Mouse (Mus musculus) limb, embryonic 10.5 days (tissue): ENCODE measurements around the gene Mcrip1. TPM values are rescaled to one million over a fixed set of nuclear protein-coding genes. Genes with fewer than 3 reads are reported as not detected.
"Not testable (repeated sequence)": the region's sequence is repeated elsewhere in the genome, so short reads cannot be mapped to it uniquely, and the experiment has no call there.

Source experiments
- DNase-seq: peaks from one replicate; pipeline ENCODE4 v3.0.0-alpha.2; 2017; ENCODE audit warnings: low spot score
- H3K27ac ChIP-seq: fragments of 300-500 bp; sonication (generic); 2 replicates; pipeline ENCODE4 v1.5.1; 2016; ENCODE audit warnings: mild to moderate bottlenecking
- H3K27me3 ChIP-seq: fragments of 300-500 bp; sonication (generic); 2 replicates; pipeline ENCODE4 v1.6.1; 2016; ENCODE audit warnings: low read depth, mild to moderate bottlenecking; ENCODE audit not compliant: poor library complexity, severe bottlenecking
- H3K36me3 ChIP-seq: fragments of 300-500 bp; sonication (generic); 2 replicates; pipeline ENCODE4 v1.6.1; 2016; ENCODE audit warnings: mild to moderate bottlenecking, moderate library complexity
- H3K4me1 ChIP-seq: fragments of 300-500 bp; sonication (generic); 2 replicates; pipeline ENCODE4 v1.6.1; 2016
- H3K4me3 ChIP-seq: fragments of 300-500 bp; sonication (generic); 2 replicates; pipeline ENCODE4 v1.5.1; 2016; ENCODE audit warnings: mild to moderate bottlenecking, moderate library complexity
- H3K9me3 ChIP-seq: fragments of 300-500 bp; sonication (generic); replicated peaks from 2 replicates; pipeline ENCODE4 v1.6.1; 2016; ENCODE audit warnings: mild to moderate bottlenecking
- WGBS: fragments of 180-500 bp; shearing (Covaris S2); methylation state at CpG from one replicate; pipeline ENCODE4 v1.1.7; 2016; 5-methylcytosine and 5-hydroxymethylcytosine counted together
- polyA plus RNA-seq: library from polyadenylated mRNA; unstranded; fragments of >200 nt; fragmentation: Nextera tagmentation; extraction: Ambion mirVana; gene quantifications from 2 replicates; pipeline ENCODE4 v1.2.1, GENCODE M21; 2016

The Mcrip1 gene
- polyA plus RNA-seq, 1 experiment from 2014 or later, result 235 TPM

- 8% methylated on average over 59 of the region's 62 CpGs for WGBS
- H3K27me3 ChIP-seq, result peaks cover 79% of the 10 kb centered on the region
- peak within 1 kb of the TSS; percentile 58 for H3K4me3 ChIP-seq
- peaks cover 18% of the 10 kb centered on the region for H3K4me1 ChIP-seq
- peak; percentile 67 for DNase-seq
- no peaks in the 10 kb centered on the region for H3K9me3 ChIP-seq
- H3K27ac ChIP-seq, result peak within 1 kb of the TSS; percentile 78
- no peaks in the 10 kb centered on the region for H3K36me3 ChIP-seq
Measured at GRCm38 (mm10) chr11:120530085-120530964, 19.2 kb downstream of the Mcrip1 start, which contains the start of gene Gcgr. Gcgr (plus strand) TSS chr11:120530699.

DNA sequence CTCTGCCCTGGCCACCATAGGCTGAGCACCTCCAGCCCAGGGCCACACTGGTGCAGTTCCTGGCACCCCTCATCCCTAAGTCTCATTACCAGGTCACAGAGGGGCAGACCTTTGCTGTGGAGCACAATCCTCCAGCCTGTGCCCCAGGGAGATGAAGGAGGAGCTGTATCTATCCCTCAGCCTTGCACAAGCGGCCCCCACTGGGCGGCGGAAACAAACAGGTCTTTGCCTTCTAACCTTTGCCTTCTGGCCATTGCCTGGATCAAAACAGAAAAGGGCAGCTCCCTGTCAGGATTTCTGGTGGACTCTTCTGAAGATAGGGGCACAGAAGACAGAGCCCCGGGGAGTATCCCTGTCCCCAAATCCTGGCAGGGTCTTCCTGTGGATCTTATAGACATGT, 20.6 kb downstream of the Mcrip1 start:
- Histone ChIP-seq H3K4me3 (no peak overlapping the region), H3K9me3 (no peaks in the 10 kb centered on the region), H3K27ac (no peak overlapping the region), H3K27me3 (peaks cover 67% of the 10 kb centered on the region), H3K4me1 (peaks cover 18% of the 10 kb centered on the region), H3K36me3 (no peaks in the 10 kb centered on the region)
- no peak for DNase-seq
- 66% methylated on average over 4 of the region's 4 CpGs for WGBS

DNA sequence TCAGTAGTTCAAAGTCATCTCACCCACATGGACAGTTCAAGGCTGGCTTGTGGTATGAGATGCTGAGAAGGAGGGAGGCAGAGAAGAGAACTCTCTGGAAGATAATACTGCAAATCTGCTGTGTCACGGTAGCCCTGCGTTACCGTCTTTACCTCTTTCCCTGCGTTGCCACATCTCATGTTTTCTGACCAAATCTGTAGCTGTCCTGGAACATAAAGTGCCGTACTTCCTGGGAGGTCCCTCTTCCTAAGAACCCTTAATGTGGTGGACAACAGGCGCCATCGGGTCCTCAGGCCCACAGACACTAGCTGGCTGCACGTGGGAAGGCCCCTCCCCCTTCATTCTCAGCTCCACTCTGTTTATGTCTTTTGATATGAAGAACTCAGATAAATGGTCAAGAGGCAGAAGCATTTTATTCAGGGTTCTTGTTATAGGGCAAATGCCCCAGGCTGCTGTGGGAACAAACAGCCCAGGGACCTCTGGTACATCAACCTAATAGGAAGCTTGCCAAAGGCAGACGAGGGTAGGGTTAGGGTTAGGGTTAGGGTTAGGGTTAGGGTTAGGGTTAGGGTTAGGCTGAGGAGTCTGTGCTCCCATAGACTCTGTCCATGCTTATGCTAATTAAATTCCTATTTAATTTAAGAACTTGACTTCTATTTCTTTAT, 21.7 kb downstream of the Mcrip1 start:
- no peak for DNase-seq
- Histone ChIP-seq H3K27me3 (peaks cover 56% of the 10 kb centered on the region), H3K27ac (no peak overlapping the region), H3K4me1 (peaks cover 18% of the 10 kb centered on the region), H3K9me3 (no peaks in the 10 kb centered on the region), H3K36me3 (no peaks in the 10 kb centered on the region), H3K4me3 (no peak overlapping the region)
- 83% methylated on average over 9 of the region's 9 CpGs for WGBS

- H3K4me1 ChIP-seq, result peaks cover 10% of the 10 kb centered on the region
Measured at GRCm38 (mm10) chr11:120525959-120526358, 23.6 kb downstream of the Mcrip1 start.

DNA sequence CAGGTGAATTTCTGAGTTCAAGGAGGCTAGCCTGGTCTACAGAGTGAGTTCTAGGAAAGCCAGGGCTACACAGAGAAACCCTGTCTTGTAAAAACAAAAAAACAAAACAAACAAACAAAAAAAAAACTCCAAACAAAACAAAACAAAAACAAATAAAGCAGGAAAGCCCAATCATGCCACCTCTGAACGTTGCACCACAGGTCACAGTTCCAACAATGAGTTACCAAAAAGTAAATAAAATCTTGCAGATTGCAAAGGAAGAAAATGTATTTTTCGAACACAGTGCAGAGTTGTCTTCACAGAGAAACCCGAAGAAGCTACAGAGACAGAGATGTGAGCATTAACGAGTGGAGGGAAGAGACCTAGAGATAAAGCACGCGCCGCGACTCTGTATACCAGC, 26.9 kb downstream of the Mcrip1 start:
- WGBS, result 87% methylated on average over 8 of the region's 8 CpGs
- Histone ChIP-seq H3K4me3 (no peak overlapping the region), H3K27me3 (peaks cover 4% of the 10 kb centered on the region), H3K36me3 (no peaks in the 10 kb centered on the region), H3K9me3 (no peaks in the 10 kb centered on the region), H3K4me1 (peaks cover 15% of the 10 kb centered on the region), H3K27ac (no peak overlapping the region)
- no peak for DNase-seq

More at GRCm38 (mm10) chr11:120525959-120526358, 23.6 kb downstream of the Mcrip1 start:
- Histone ChIP-seq H3K9me3 (no peaks in the 10 kb centered on the region), H3K36me3 (no peaks in the 10 kb centered on the region), H3K4me3 (no peak overlapping the region), H3K27ac (no peak overlapping the region), H3K27me3 (peaks cover 38% of the 10 kb centered on the region)
- DNase-seq, result no peak
- 83% methylated on average over 2 of the region's 2 CpGs for WGBS

DNA sequence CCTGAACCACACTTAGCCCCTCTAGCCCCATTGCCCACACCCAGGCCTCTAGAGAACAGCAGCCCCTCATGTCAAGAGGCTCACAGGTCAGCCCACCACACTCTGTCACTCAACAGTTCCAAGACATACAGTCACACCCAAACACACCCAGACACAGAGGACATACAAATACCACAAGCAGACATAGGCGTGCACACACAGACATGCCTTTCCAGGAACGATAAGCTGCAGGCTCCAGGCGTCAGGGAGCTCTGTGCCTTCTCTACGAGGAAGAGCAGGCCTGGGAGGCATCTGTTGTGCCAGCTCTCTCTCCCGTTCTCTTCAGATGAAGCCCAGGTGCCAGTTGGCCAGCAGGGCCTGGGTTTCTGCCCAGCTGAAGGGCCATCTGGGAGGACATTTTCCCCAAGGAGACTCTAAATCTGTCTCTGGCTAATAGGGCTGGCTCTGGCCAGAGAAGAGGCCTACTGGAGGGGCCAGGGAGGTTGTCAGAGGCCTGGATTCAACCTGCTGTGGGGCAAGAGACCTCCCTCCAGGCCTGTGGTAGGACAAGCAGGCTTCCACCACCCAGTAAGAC, 28.5 kb downstream of the Mcrip1 start:
- Histone ChIP-seq H3K4me3 (no peak overlapping the region), H3K27ac (peak overlapping the region; percentile 66; the same call in 1 of the 2 replicates), H3K9me3 (no peaks in the 10 kb centered on the region), H3K4me1 (peaks cover 19% of the 10 kb centered on the region), H3K36me3 (no peaks in the 10 kb centered on the region), H3K27me3 (no peaks in the 10 kb centered on the region)
- WGBS, result 82% methylated on average over 5 of the region's 5 CpGs
- DNase-seq, result no peak

- H3K27me3 ChIP-seq, result no peaks in the 10 kb centered on the region
- peak overlapping the region; percentile 66; the same call in 1 of the 2 replicates for H3K27ac ChIP-seq
- H3K4me3 ChIP-seq, result no peak overlapping the region
- 78% methylated on average over 9 of the region's 9 CpGs for WGBS
- H3K36me3 ChIP-seq, result no peaks in the 10 kb centered on the region
- H3K9me3 ChIP-seq, result no peaks in the 10 kb centered on the region
- DNase-seq, result no peak
- peaks cover 24% of the 10 kb centered on the region for H3K4me1 ChIP-seq
Measured at GRCm38 (mm10) chr11:120520498-120520897, 29.0 kb downstream of the Mcrip1 start.

GRCm38 (mm10) chr11:120519738-120520137, 29.8 kb downstream of the Mcrip1 start:
- WGBS, result 52% methylated on average over 9 of the region's 9 CpGs
- H3K27me3 ChIP-seq, result no peaks in the 10 kb centered on the region
- no peaks in the 10 kb centered on the region for H3K36me3 ChIP-seq
- no peaks in the 10 kb centered on the region for H3K9me3 ChIP-seq
- H3K4me3 ChIP-seq, result peak overlapping the region; percentile 16; the same call in 1 of the 2 replicates
- peaks cover 26% of the 10 kb centered on the region for H3K4me1 ChIP-seq
- peak overlapping the region; percentile 66; the same call in 1 of the 2 replicates for H3K27ac ChIP-seq
- no peak for DNase-seq

DNA sequence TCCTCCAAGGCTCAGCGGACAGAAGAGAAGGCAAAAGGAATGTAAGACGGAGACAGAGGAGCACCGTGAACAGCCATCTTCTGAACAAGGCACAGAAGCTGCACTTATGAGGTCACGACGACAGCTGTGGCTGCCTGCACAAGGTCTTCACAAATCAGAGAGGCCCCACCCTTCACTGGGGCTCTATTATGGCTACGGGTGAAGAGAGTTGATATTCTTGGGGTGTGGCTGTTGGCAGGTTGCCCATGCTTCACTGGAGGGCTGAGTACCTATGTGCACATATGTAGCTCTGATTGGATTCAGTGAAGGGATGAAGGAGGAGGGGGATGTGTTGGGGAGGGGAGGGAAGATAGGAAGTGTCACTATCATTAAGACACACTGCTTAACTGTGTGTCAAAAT, 31.0 kb downstream of the Mcrip1 start:
- DNase-seq, result no peak
- H3K9me3 ChIP-seq, result no peaks in the 10 kb centered on the region
- H3K27ac ChIP-seq, result no peak overlapping the region
- H3K4me3 ChIP-seq, result no peak overlapping the region
- WGBS, result 82% methylated on average over 6 of the region's 6 CpGs
- peaks cover 26% of the 10 kb centered on the region for H3K4me1 ChIP-seq
- no peaks in the 10 kb centered on the region for H3K27me3 ChIP-seq
- H3K36me3 ChIP-seq, result no peaks in the 10 kb centered on the region

DNA sequence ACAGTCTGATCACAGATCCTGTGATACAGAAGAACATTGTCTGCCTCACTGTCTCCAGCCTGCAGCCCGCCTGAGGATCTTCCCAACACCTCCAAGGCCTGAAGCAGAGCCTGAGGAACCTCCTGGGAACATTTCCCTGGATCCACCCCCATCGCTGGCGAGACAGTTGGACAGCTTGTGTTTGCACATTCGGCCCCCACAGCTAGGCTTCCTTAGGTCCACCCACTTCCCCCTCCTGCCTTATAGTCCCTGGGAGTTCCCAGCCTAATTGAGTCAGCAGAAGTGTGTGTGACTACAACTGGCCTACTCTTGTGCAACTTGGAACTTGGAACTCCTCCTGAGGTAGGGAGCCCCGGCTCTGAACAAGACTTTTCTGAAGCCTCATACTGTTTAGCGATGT, 31.5 kb downstream of the Mcrip1 start:
- H3K4me3 ChIP-seq, result no peak overlapping the region
- WGBS, result 77% methylated on average over 6 of the region's 6 CpGs
- H3K27me3 ChIP-seq, result no peaks in the 10 kb centered on the region
- DNase-seq, result no peak
- H3K4me1 ChIP-seq, result peaks cover 28% of the 10 kb centered on the region
- no peaks in the 10 kb centered on the region for H3K36me3 ChIP-seq
- no peak overlapping the region for H3K27ac ChIP-seq
- no peaks in the 10 kb centered on the region for H3K9me3 ChIP-seq

DNA sequence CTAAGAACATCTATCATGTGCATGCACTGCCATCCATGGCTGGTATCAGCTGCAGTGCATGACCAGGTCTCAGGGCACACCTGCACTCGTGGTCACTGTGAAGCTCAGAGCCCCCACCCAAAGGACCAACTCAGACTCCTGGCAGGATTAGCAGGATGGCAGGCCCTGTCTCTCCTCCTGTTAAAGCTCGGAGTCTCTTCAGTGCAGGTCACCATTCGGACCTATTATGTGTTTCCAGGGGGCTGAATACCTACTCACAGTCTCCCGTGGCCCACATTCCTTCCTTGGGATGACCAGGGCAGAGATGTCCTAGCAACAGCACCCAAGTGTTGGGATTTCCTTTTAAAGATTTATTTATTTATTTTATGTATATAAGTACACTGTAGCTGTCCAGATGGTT, 32.4 kb downstream of the Mcrip1 start:
- Histone ChIP-seq H3K4me3 (no peak overlapping the region), H3K9me3 (no peaks in the 10 kb centered on the region), H3K27ac (no peak overlapping the region), H3K27me3 (no peaks in the 10 kb centered on the region), H3K4me1 (peaks cover 34% of the 10 kb centered on the region), H3K36me3 (no peaks in the 10 kb centered on the region)
- no peak for DNase-seq
- 86% methylated on average over 4 of the region's 4 CpGs for WGBS

- 20% methylated on average over 17 of the region's 17 CpGs for WGBS
- peaks cover 36% of the 10 kb centered on the region for H3K4me1 ChIP-seq
- peak overlapping the region; percentile 50; the same call in 1 of the 2 replicates for H3K27ac ChIP-seq
- no peaks in the 10 kb centered on the region for H3K9me3 ChIP-seq
- H3K4me3 ChIP-seq, result peak overlapping the region; percentile 16; the same call in 1 of the 2 replicates
- no peaks in the 10 kb centered on the region for H3K27me3 ChIP-seq
- DNase-seq, result peak; percentile 91
- no peaks in the 10 kb centered on the region for H3K36me3 ChIP-seq
Measured at GRCm38 (mm10) chr11:120515611-120516010, 33.9 kb downstream of the Mcrip1 start.

GRCm38 (mm10) chr11:120514262-120514661, 35.3 kb downstream of the Mcrip1 start:
- H3K9me3 ChIP-seq, DNase-seq, H3K27me3 ChIP-seq, H3K36me3 ChIP-seq, H3K27ac ChIP-seq, H3K4me3 ChIP-seq: not testable (repeated sequence)
- H3K4me1 ChIP-seq, result peaks cover 31% of the 10 kb centered on the region
- 85% methylated on average over 2 of the region's 2 CpGs for WGBS
